Mouse (Mus musculus) heart, adult 2 months (tissue): ENCODE results near the gene Dlg4.

Experiments used
- CTCF ChIP-seq: fragments of 200-600 bp; IDR thresholded peaks from 2 replicates; pipeline ENCODE4 v1.8.1; 2022; ENCODE audit warnings: antibody characterized with exemption, mild to moderate bottlenecking, moderate library complexity
- POLR2A ChIP-seq: fragments of 200-500 bp; IDR thresholded peaks from 2 replicates; pipeline ENCODE4 v1.6.1; 2011; ENCODE audit warnings: mild to moderate bottlenecking, low read depth, low read length, control low read depth; ENCODE audit not compliant: insufficient read depth

DNA sequence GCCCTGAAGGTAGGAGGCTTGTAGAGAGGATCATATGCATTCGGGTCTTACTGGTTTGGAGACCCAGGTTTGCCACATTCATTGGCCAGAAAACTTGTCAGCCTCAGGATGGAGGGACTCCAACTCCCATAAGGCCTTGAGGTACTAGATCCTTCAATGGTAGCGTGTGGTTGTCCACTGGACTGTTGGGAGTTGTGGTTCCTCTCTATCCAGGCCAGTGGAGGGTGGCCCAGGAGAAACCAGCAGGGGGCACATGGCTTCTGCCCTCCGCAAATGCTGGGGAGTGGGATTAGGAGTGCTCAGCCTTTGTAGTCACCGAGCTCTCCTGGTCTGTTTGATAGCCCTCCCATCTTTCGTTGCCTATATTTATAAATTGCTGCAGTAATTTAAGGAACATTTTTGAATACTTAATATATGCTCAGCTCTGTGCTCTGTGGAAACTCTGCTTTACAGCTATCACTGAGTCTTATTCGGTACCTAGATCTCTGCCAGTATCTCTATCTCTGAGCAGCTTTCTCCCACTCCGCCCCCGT is 4.1 kb downstream of the Dlg4 start:
- peak; percentile 85 for TF ChIP-seq CTCF
- no peak for TF ChIP-seq POLR2A
